Mouse (Mus musculus) testis, adult 2 months (tissue): ENCODE data around the gene Supt7l. TPM values are rescaled to one million over a fixed set of nuclear protein-coding genes. Genes with fewer than 3 reads are reported as not detected.

Experiments
- H3K27ac ChIP-seq: fragments of 200-500 bp; 2 replicates; pipeline ENCODE4 v1.5.1; 2012; ENCODE audit warnings: low read depth, low read length; ENCODE audit not compliant: control insufficient read depth, insufficient read depth
- H3K27me3 ChIP-seq: fragments of 200-500 bp; 2 replicates; pipeline ENCODE4 v1.6.1; 2012; ENCODE audit warnings: mild to moderate bottlenecking, low read length, moderate library complexity; ENCODE audit not compliant: control insufficient read depth, insufficient read depth
- H3K36me3 ChIP-seq: fragments of 200-500 bp; 2 replicates; pipeline ENCODE4 v1.6.1; 2012; ENCODE audit warnings: mild to moderate bottlenecking, low read length; ENCODE audit not compliant: control insufficient read depth, insufficient read depth
- H3K4me1 ChIP-seq: fragments of 200-500 bp; 2 replicates; pipeline ENCODE4 v1.6.1; 2012; ENCODE audit warnings: low read length; ENCODE audit not compliant: control insufficient read depth, insufficient read depth
- H3K4me3 ChIP-seq: fragments of 200-500 bp; 2 replicates; pipeline ENCODE4 v1.5.1; 2012; ENCODE audit warnings: low read depth, mild to moderate bottlenecking, low read length, moderate library complexity, mixed read lengths; ENCODE audit not compliant: control insufficient read depth
- CTCF ChIP-seq: fragments of 200-500 bp; IDR thresholded peaks from 2 replicates; pipeline ENCODE4 v1.5.1; 2012; ENCODE audit warnings: low read depth, mild to moderate bottlenecking, inconsistent platforms, low read length, moderate library complexity; ENCODE audit not compliant: control insufficient read depth, insufficient read depth, insufficient replicate concordance
- POLR2A ChIP-seq: fragments of 200-500 bp; IDR thresholded peaks from 2 replicates; pipeline ENCODE4 v1.6.1; 2012; ENCODE audit warnings: low read depth, mild to moderate bottlenecking, inconsistent platforms, low read length, moderate library complexity; ENCODE audit not compliant: control insufficient read depth
- polyA plus RNA-seq: library from polyadenylated mRNA; depleted of rRNA; stranded (reverse); fragments of >200 nt; gene quantifications from 2 replicates; pipeline ENCODE4 v1.2.3, GENCODE M21; 2012; rRNA removed

Supt7l gene
- polyA plus RNA-seq, 1 experiment, result 6.4 TPM

GRCm38 (mm10) chr5:31492031-31492430 is 35.6 kb downstream of the Supt7l start:
- Histone ChIP-seq H3K36me3 (no peaks in the 10 kb centered on the region), H3K4me1 (peaks cover 8% of the 10 kb centered on the region), H3K27me3 (no peaks in the 10 kb centered on the region), H3K4me3 (no peak overlapping the region), H3K27ac (no peak overlapping the region)
- no peak for TF ChIP-seq CTCF
- TF ChIP-seq POLR2A, result no peak

GRCm38 (mm10) chr5:31489116-31489769 is 38.4 kb downstream of the Supt7l start:
- Histone ChIP-seq H3K36me3 (no peaks in the 10 kb centered on the region), H3K27ac (no peak overlapping the region), H3K27me3 (no peaks in the 10 kb centered on the region), H3K4me1 (peaks cover under 1% of the 10 kb centered on the region; the same call in 1 of the 2 replicates), H3K4me3 (no peak overlapping the region)
- TF ChIP-seq CTCF, result no peak
- TF ChIP-seq POLR2A, result no peak

GRCm38 (mm10) chr5:31487889-31488288 is 39.7 kb downstream of the Supt7l start:
- Histone ChIP-seq H3K27ac (no peak overlapping the region), H3K4me1 (no peaks in the 10 kb centered on the region), H3K27me3 (no peaks in the 10 kb centered on the region), H3K36me3 (no peaks in the 10 kb centered on the region), H3K4me3 (no peak overlapping the region)
- TF ChIP-seq CTCF, result no peak

GRCm38 (mm10) chr5:31485440-31485839 is 42.2 kb downstream of the Supt7l start, which contains the start of gene 4930548H24Rik:
Gene 4930548H24Rik, plus strand, starts transcription at chr5:31485740.
- no peaks in the 10 kb centered on the region; the same call in 1 of the 2 replicates for H3K36me3 ChIP-seq
- TF ChIP-seq CTCF (no peak), POLR2A (no peak)
- no peak within 1 kb of the TSS for H3K27ac ChIP-seq
- H3K27me3 ChIP-seq, result no peaks in the 10 kb centered on the region
- H3K4me1 ChIP-seq, result no peaks in the 10 kb centered on the region
- H3K4me3 ChIP-seq, result peak within 1 kb of the TSS; percentile 84

GRCm38 (mm10) chr5:31480536-31480935 is 47.1 kb downstream of the Supt7l start:
- Histone ChIP-seq H3K4me3 (no peak overlapping the region), H3K4me1 (no peaks in the 10 kb centered on the region), H3K36me3 (peaks cover 2% of the 10 kb centered on the region), H3K27ac (no peak overlapping the region), H3K27me3 (no peaks in the 10 kb centered on the region)
- TF ChIP-seq POLR2A (no peak), CTCF (no peak)

- peak; percentile 24; the same call in 1 of the 2 replicates for TF ChIP-seq CTCF
- TF ChIP-seq POLR2A, result no peak
- no peaks in the 10 kb centered on the region for H3K4me1 ChIP-seq
- no peak overlapping the region for H3K27ac ChIP-seq
- H3K27me3 ChIP-seq, result no peaks in the 10 kb centered on the region
- no peaks in the 10 kb centered on the region; the same call in 1 of the 2 replicates for H3K36me3 ChIP-seq
- H3K4me3 ChIP-seq, result no peak overlapping the region
Measured at GRCm38 (mm10) chr5:31470334-31470733, 57.3 kb downstream of the Supt7l start.

- H3K4me3 ChIP-seq, result no peak overlapping the region
- H3K4me1 ChIP-seq, result no peaks in the 10 kb centered on the region
- no peaks in the 10 kb centered on the region; the same call in 1 of the 2 replicates for H3K36me3 ChIP-seq
- no peaks in the 10 kb centered on the region for H3K27me3 ChIP-seq
- H3K27ac ChIP-seq, result no peak overlapping the region
- no peak for TF ChIP-seq CTCF
- no peak for TF ChIP-seq POLR2A
Measured at GRCm38 (mm10) chr5:31469711-31470110, 57.9 kb downstream of the Supt7l start.

- no peaks in the 10 kb centered on the region for H3K4me1 ChIP-seq
- H3K27me3 ChIP-seq, result no peaks in the 10 kb centered on the region
- no peak overlapping the region for H3K4me3 ChIP-seq
- TF ChIP-seq POLR2A, result no peak
- no peak for TF ChIP-seq CTCF
- no peak overlapping the region for H3K27ac ChIP-seq
- H3K36me3 ChIP-seq, result no peaks in the 10 kb centered on the region; the same call in 1 of the 2 replicates
Measured at GRCm38 (mm10) chr5:31467798-31468197, 59.8 kb downstream of the Supt7l start.

Other genes with a start within 250 kb of the Supt7l start
- 439 and 454 TPM in 2 replicates for gene Ift172, start 236.7 kb downstream of the Supt7l start, polyA plus RNA-seq
- gene Fndc4, start 231.7 kb downstream of the Supt7l start, polyA plus RNA-seq, result 1.4 and 2.0 TPM in 2 replicates
- gene Gckr, start 230.4 kb downstream of the Supt7l start, polyA plus RNA-seq, result 0.53 and 0.55 TPM in 2 replicates
- 9.1 and 9.2 TPM in 2 replicates for gene Zfp512, start 75.4 kb downstream of the Supt7l start, polyA plus RNA-seq
- gene 4930548H24Rik, start 42.1 kb downstream of the Supt7l start, polyA plus RNA-seq, result 4.9 and 5.4 TPM in 2 replicates
- 13.3 and 15.7 TPM in 2 replicates for gene Gpn1, start 33.1 kb downstream of the Supt7l start, polyA plus RNA-seq
- gene Slc4a1ap, start 812 bp downstream of the Supt7l start, polyA plus RNA-seq, result 15.1 and 16.9 TPM in 2 replicates
- gene Mrpl33, start 69.1 kb upstream of the Supt7l start, polyA plus RNA-seq, result 18.2 and 22.5 TPM in 2 replicates
- 17.8 and 19.4 TPM in 2 replicates for gene Rbks, start 169.8 kb upstream of the Supt7l start, polyA plus RNA-seq
- gene Babam2, start 169.9 kb upstream of the Supt7l start, polyA plus RNA-seq, result 38.5 and 39.6 TPM in 2 replicates